Comparison of ENCODE assay signal across 8 mouse cellular contexts in the genomic region with DNA sequence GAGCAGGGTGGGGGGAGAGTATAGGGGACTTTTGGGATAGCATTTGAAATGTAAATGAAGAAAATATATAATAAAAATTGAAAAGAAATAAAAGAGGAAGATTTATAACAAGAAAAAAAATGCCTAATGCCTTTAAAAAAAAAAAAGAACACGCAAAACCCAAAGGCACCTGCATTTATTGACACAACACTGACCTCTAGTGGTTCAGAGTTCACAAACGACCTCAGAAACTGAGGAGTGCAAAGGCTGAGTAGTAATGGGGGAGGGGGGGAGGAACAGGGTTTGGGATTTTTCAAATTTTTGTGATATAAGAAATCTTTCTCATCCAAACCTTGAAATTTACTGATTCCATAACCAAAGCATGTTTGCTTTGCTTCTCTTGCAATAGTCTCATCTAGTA.
A peak's percentile ranks its signal among the peaks of the same experiment; 100 is the strongest.
DNase-seq lines count a peak whose midpoint lies in the region; ATAC-seq and TF ChIP-seq lines count a peak whose summit lies in the region.

No protein-coding gene starts in this region.

- no peaks in the 10 kb centered on the region for H3K36me3 ChIP-seq in hindbrain, postnatal 0 days (ENCODE audit: insufficient read depth, low read length)
- no peaks in the 10 kb centered on the region for H3K36me3 ChIP-seq in hindbrain, embryonic 12.5 days
- H3K36me3 ChIP-seq in hindbrain, embryonic 16.5 days (ENCODE audit: control insufficient read depth, insufficient read depth, low read length), result no peaks in the 10 kb centered on the region

- ATAC-seq in hindbrain, postnatal 0 days, result no peak
- no peak for ATAC-seq in hindbrain, embryonic 12.5 days (ENCODE audit: low FRiP score)
- no peak for ATAC-seq in hindbrain, embryonic 16.5 days

- H3K4me1 ChIP-seq in hindbrain, postnatal 0 days (ENCODE audit: insufficient read depth, low read length), result no peaks in the 10 kb centered on the region
- H3K4me1 ChIP-seq in hindbrain, embryonic 12.5 days, result peaks cover 2% of the 10 kb centered on the region; the same call in 1 of the 2 replicates
- no peaks in the 10 kb centered on the region for H3K4me1 ChIP-seq in hindbrain, embryonic 16.5 days (ENCODE audit: control insufficient read depth, insufficient read depth, low read depth, low read length)

- 5% methylated on average over 2 of the region's 2 CpGs for WGBS in hindbrain, postnatal 0 days
- 8% methylated on average over 2 of the region's 2 CpGs for WGBS in hindbrain, embryonic 12.5 days
- WGBS in hindbrain, embryonic 16.5 days, result 2% methylated on average over 2 of the region's 2 CpGs

- H3K4me3 ChIP-seq in hindbrain, postnatal 0 days (ENCODE audit: low read length), result no peak overlapping the region
- H3K4me3 ChIP-seq in hindbrain, embryonic 12.5 days, result no peak overlapping the region
- no peak overlapping the region for H3K4me3 ChIP-seq in hindbrain, embryonic 16.5 days (ENCODE audit: low read length)

- no peak overlapping the region for H3K27ac ChIP-seq in hindbrain, postnatal 0 days
- no peak overlapping the region for H3K27ac ChIP-seq in hindbrain, embryonic 12.5 days
- no peak overlapping the region for H3K27ac ChIP-seq in hindbrain, embryonic 16.5 days (ENCODE audit: low read depth, low read length)

- H3K4me2 ChIP-seq in hindbrain, postnatal 0 days (ENCODE audit: low read depth, low read length), result no peak overlapping the region
- no peak overlapping the region for H3K4me2 ChIP-seq in hindbrain, embryonic 12.5 days (replicated peaks)
- H3K4me2 ChIP-seq in hindbrain, embryonic 16.5 days (ENCODE audit: low read length), result no peak overlapping the region

- no peak overlapping the region for H3K9ac ChIP-seq in hindbrain, postnatal 0 days (replicated peaks; ENCODE audit: low read length)
- no peak overlapping the region for H3K9ac ChIP-seq in hindbrain, embryonic 12.5 days
- H3K9ac ChIP-seq in hindbrain, embryonic 16.5 days (ENCODE audit: low read depth, low read length), result no peak overlapping the region

- peak; percentile 86 for DNase-seq in hindbrain, postnatal 0 days (ENCODE audit: low spot score)
- peak; percentile 30 for DNase-seq in thymus, postnatal 14 days
- DNase-seq in thymus, adult 18-20 months, result no peak
- DNase-seq in cerebellum, postnatal 14 days, result peak; percentile 57 to 64
- DNase-seq in lung, postnatal 36 days, result peak; percentile 77
- DNase-seq in right cerebral cortex, adult 2 months (ENCODE audit: low spot score in 2 of 2), result no peak

- H3K9me3 ChIP-seq in hindbrain, postnatal 0 days (ENCODE audit: low read length), result no peaks in the 10 kb centered on the region
- no peaks in the 10 kb centered on the region for H3K9me3 ChIP-seq in hindbrain, embryonic 12.5 days (replicated peaks)
- H3K9me3 ChIP-seq in hindbrain, embryonic 16.5 days (ENCODE audit: control insufficient read depth, low read length), result no peaks in the 10 kb centered on the region

- TF ChIP-seq CTCF in hindbrain, postnatal 0 days (IDR thresholded peaks at IDR 0.05; ENCODE audit: low read depth), result peak; percentile 71

- H3K27me3 ChIP-seq in hindbrain, postnatal 0 days (ENCODE audit: insufficient read depth, low read length), result no peaks in the 10 kb centered on the region
- H3K27me3 ChIP-seq in hindbrain, embryonic 12.5 days, result no peaks in the 10 kb centered on the region
- no peaks in the 10 kb centered on the region for H3K27me3 ChIP-seq in hindbrain, embryonic 16.5 days (replicated peaks; ENCODE audit: control insufficient read depth, insufficient read depth, low read length)

Comparison
In these comparisons a context has a peak if more than half of its experiments do, and no peak if none do; other contexts are left out.
1. DNase-seq: peak in hindbrain, postnatal 0 days (single experiment), thymus, postnatal 14 days (single experiment), cerebellum, postnatal 14 days (2 of 2) and lung, postnatal 36 days (single experiment); none in thymus, adult 18-20 months (0 of 2) and right cerebral cortex, adult 2 months (0 of 2).